In genomic region chr9:78109656-78110055, GRCm38 (mm10) we compare ENCODE assay signal across 9 mouse cellular contexts. TPM values are rescaled to one million over a fixed set of nuclear protein-coding genes. Genes with fewer than 3 reads are reported as not detected.
A peak's percentile ranks its signal among the peaks of the same experiment; 100 is the strongest.
DNase-seq lines count a peak whose midpoint lies in the region; ATAC-seq and TF ChIP-seq lines count a peak whose summit lies in the region.
"Had no signal": no experiment of that assay in that cellular context is flagged by ENCODE, and none has a peak within 500 bp of the region (broad histone marks: within the 10 kb centered on the region; RNA-seq: fewer than 3 reads in every experiment).

No protein-coding gene starts in this region.

- H3K27ac ChIP-seq in heart, embryonic 11.5 days (ENCODE audit: low read depth, low read length): no peak overlapping the region
- H3K27ac ChIP-seq in embryonic fibroblast, embryonic 13.5 days (ENCODE audit: insufficient read depth, low read length): no peak overlapping the region
- H3K27ac ChIP-seq in liver, embryonic 11.5 days (ENCODE audit: low read depth, low read length): no peak overlapping the region
- no peak overlapping the region for H3K27ac ChIP-seq in stomach, embryonic 15.5 days

- intact Hi-C loops in heart, postnatal 25 days (cut with DNase I): loop anchor here (1.0 kb wide), 1 partner anchor 84 kb away; no protein-coding TSS in a partner anchor

- no peak for TF ChIP-seq POLR2A in embryonic fibroblast, embryonic 13.5 days (IDR thresholded peaks at IDR 0.05; ENCODE audit: low read depth, low read length)

- no peaks in the 10 kb centered on the region for H3K36me3 ChIP-seq in heart, embryonic 11.5 days (ENCODE audit: control insufficient read depth, insufficient read depth, low read length)
- H3K36me3 ChIP-seq in G1E (replicated peaks): peaks cover 12% of the 10 kb centered on the region
- no peaks in the 10 kb centered on the region for H3K36me3 ChIP-seq in liver, embryonic 11.5 days (ENCODE audit: control insufficient read depth, insufficient read depth, low read length)
- no peaks in the 10 kb centered on the region for H3K36me3 ChIP-seq in stomach, embryonic 15.5 days

- H3K9me3 ChIP-seq in heart, embryonic 11.5 days (replicated peaks; ENCODE audit: control insufficient read depth, low read length): no peaks in the 10 kb centered on the region
- H3K9me3 ChIP-seq in G1E (replicated peaks): no peaks in the 10 kb centered on the region
- no peaks in the 10 kb centered on the region for H3K9me3 ChIP-seq in liver, embryonic 11.5 days (ENCODE audit: control insufficient read depth, low read length)
- H3K9me3 ChIP-seq in stomach, embryonic 15.5 days: no peaks in the 10 kb centered on the region

- H3K4me2 ChIP-seq in heart, embryonic 11.5 days: peak overlapping the region; percentile 67
- H3K4me2 ChIP-seq in liver, embryonic 11.5 days: peak overlapping the region; percentile 81
- H3K4me2 ChIP-seq in stomach, embryonic 15.5 days: peak overlapping the region; percentile 85

- peaks cover 11% of the 10 kb centered on the region for H3K4me1 ChIP-seq in heart, embryonic 11.5 days (ENCODE audit: control insufficient read depth, insufficient read depth, low read length)
- H3K4me1 ChIP-seq in G1E (ENCODE audit: insufficient read depth, low read depth, low read length): peaks cover 59% of the 10 kb centered on the region
- H3K4me1 ChIP-seq in embryonic fibroblast, embryonic 13.5 days (ENCODE audit: control insufficient read depth, insufficient read depth, low read length): no peaks in the 10 kb centered on the region
- H3K4me1 ChIP-seq in liver, embryonic 11.5 days (replicated peaks; ENCODE audit: control insufficient read depth, insufficient read depth, low read length): peaks cover 22% of the 10 kb centered on the region
- peaks cover 14% of the 10 kb centered on the region for H3K4me1 ChIP-seq in stomach, embryonic 15.5 days

- no peaks in the 10 kb centered on the region for H3K27me3 ChIP-seq in heart, embryonic 11.5 days (ENCODE audit: control insufficient read depth, insufficient read depth, low read length)
- H3K27me3 ChIP-seq in G1E (ENCODE audit: insufficient read depth, low read length): no peaks in the 10 kb centered on the region
- no peaks in the 10 kb centered on the region for H3K27me3 ChIP-seq in liver, embryonic 11.5 days (replicated peaks; ENCODE audit: control insufficient read depth, insufficient read depth, low read length)
- H3K27me3 ChIP-seq in stomach, embryonic 15.5 days (replicated peaks): no peaks in the 10 kb centered on the region

- 37% methylated on average over 5 of the region's 5 CpGs for WGBS in heart, embryonic 11.5 days (ENCODE audit: insufficient replicate concordance)
- WGBS in liver, embryonic 11.5 days: 34% methylated on average over 5 of the region's 5 CpGs
- 40% methylated on average over 5 of the region's 5 CpGs for WGBS in stomach, embryonic 15.5 days

- no peak for DNase-seq in heart, postnatal 25 days (ENCODE audit: low spot score)
- peak; percentile 31 for DNase-seq in G1E (ENCODE audit: low spot score)
- no peak for DNase-seq in liver, embryonic 11.5 days (ENCODE audit: low spot score)
- no peak for DNase-seq in kidney, postnatal 10 days

- H3K9ac ChIP-seq in heart, embryonic 11.5 days (ENCODE audit: low read depth, low read length): 0 out of 2 replicates have a peak overlapping the region, but pooled peaks have one; percentile 68
- no peak overlapping the region for H3K9ac ChIP-seq in liver, embryonic 11.5 days (ENCODE audit: low read depth, low read length)
- no peak overlapping the region for H3K9ac ChIP-seq in stomach, embryonic 15.5 days

- no peak for TF ChIP-seq CTCF in G1E (IDR thresholded peaks at IDR 0.05; ENCODE audit: low read depth, low read length)
- no peak for TF ChIP-seq CTCF in embryonic fibroblast, embryonic 13.5 days (IDR thresholded peaks at IDR 0.05; ENCODE audit: borderline replicate concordance, insufficient read depth, low read length)

- peak overlapping the region; percentile 93 for H3K4me3 ChIP-seq in heart, embryonic 11.5 days (ENCODE audit: low read depth, low read length)
- H3K4me3 ChIP-seq in G1E (ENCODE audit: low read depth, low read length): peak overlapping the region; percentile 96
- H3K4me3 ChIP-seq in embryonic fibroblast, embryonic 13.5 days (ENCODE audit: insufficient read depth, low read length): peak overlapping the region; percentile 58
- peak overlapping the region; percentile 85 for H3K4me3 ChIP-seq in liver, embryonic 11.5 days (ENCODE audit: low read depth, low read length)
- peak overlapping the region; percentile 70 for H3K4me3 ChIP-seq in stomach, embryonic 15.5 days (replicated peaks)

- ATAC-seq in heart, embryonic 11.5 days (replicated peaks; ENCODE audit: insufficient number of reproducible peaks, low FRiP score, low TSS enrichment): no peak
- no peak for ATAC-seq in G1E (ENCODE audit: extremely low read depth, insufficient number of reproducible peaks, low FRiP score, poor library complexity, severe bottlenecking)
- no peak for ATAC-seq in liver, embryonic 11.5 days (replicated peaks; ENCODE audit: low FRiP score)
- no peak for ATAC-seq in stomach, embryonic 15.5 days (ENCODE audit: insufficient read depth, low FRiP score, low read depth)
- ATAC-seq in megakaryocyte-erythroid progenitor cell, adult 5-6 weeks (replicated peaks; ENCODE audit: low FRiP score, low TSS enrichment, poor library complexity, severe bottlenecking): no peak

RNA-seq across cellular contexts. Expression of gene Ick, which starts 0.7 kb away (rescaled TPM):
- 16.1 and 16.8 TPM in 2 replicates for polyA plus RNA-seq in heart, embryonic 11.5 days (2014; fragmentation: Nextera tagmentation; extraction: Ambion mirVana)
- 10 to 100 TPM; 14.9 to 15.3 TPM for total RNA-seq in heart, postnatal 25 days (2021)
- total RNA-seq in G1E (2014; fragmentation: Nextera tagmentation) (49.2 and 59.1 TPM in 2 replicates), G1E (2017) (14.9 and 17.1 TPM in 2 replicates)
- polyA plus RNA-seq in G1E (2012): 18.8 and 20.5 TPM in 2 replicates
- polyA plus RNA-seq in embryonic fibroblast, embryonic 13.5 days (2011; ENCODE audit: insufficient read length, low read depth, missing spikeins): 23.6 and 34.0 TPM in 2 replicates
- polyA plus RNA-seq in liver, embryonic 11.5 days (2014; fragmentation: Nextera tagmentation; extraction: Ambion mirVana): 15.9 and 16.7 TPM in 2 replicates
- polyA plus RNA-seq in stomach, embryonic 15.5 days (2015; fragmentation: Nextera tagmentation; extraction: Ambion mirVana): 20.8 and 25.9 TPM in 2 replicates
- 18.1 and 22.3 TPM in 2 replicates for total RNA-seq in megakaryocyte-erythroid progenitor cell, adult 5-6 weeks (2014; fragmentation: Nextera tagmentation)
- total RNA-seq in megakaryocyte-erythroid progenitor cell, adult 5-6 weeks (2017): 15.4 and 17.1 TPM in 2 replicates

RNA-seq across cellular contexts. Expression of gene Fbxo9, which starts 0.8 kb away (rescaled TPM):
- 37.0 and 38.0 TPM in 2 replicates for polyA plus RNA-seq in heart, embryonic 11.5 days (2014; fragmentation: Nextera tagmentation; extraction: Ambion mirVana)
- total RNA-seq in heart, postnatal 25 days (2021): 10 to 100 TPM; 49.2 to 51.3 TPM
- 115 and 128 TPM in 2 replicates for total RNA-seq in G1E (2014; fragmentation: Nextera tagmentation)
- total RNA-seq in G1E (2017): 110 and 114 TPM in 2 replicates
- 35.2 and 53.8 TPM in 2 replicates for polyA plus RNA-seq in G1E (2012)
- polyA plus RNA-seq in embryonic fibroblast, embryonic 13.5 days (2011; ENCODE audit: insufficient read length, low read depth, missing spikeins): 22.2 and 23.0 TPM in 2 replicates
- 56.1 and 56.6 TPM in 2 replicates for polyA plus RNA-seq in liver, embryonic 11.5 days (2014; fragmentation: Nextera tagmentation; extraction: Ambion mirVana)
- polyA plus RNA-seq in stomach, embryonic 15.5 days (2015; fragmentation: Nextera tagmentation; extraction: Ambion mirVana): 44.1 and 46.1 TPM in 2 replicates
- total RNA-seq in megakaryocyte-erythroid progenitor cell, adult 5-6 weeks (2014; fragmentation: Nextera tagmentation): 72.9 and 109 TPM in 2 replicates
- 69.2 and 112 TPM in 2 replicates for total RNA-seq in megakaryocyte-erythroid progenitor cell, adult 5-6 weeks (2017)

RNA-seq across cellular contexts. Expression of gene Gcm1, which starts 57.9 kb away (rescaled TPM):
- not detected in 2 replicates for polyA plus RNA-seq in heart, embryonic 11.5 days (2014; fragmentation: Nextera tagmentation; extraction: Ambion mirVana)
- not detected for total RNA-seq in heart, postnatal 25 days (2021)
- not detected in 2 replicates for total RNA-seq in G1E (2014; fragmentation: Nextera tagmentation)
- total RNA-seq in G1E (2017): 0.05 TPM in 1 of 2 replicates, not detected in the other
- polyA plus RNA-seq in G1E (2012): not detected in 2 replicates
- not detected in 2 replicates for polyA plus RNA-seq in embryonic fibroblast, embryonic 13.5 days (2011; ENCODE audit: insufficient read length, low read depth, missing spikeins)
- polyA plus RNA-seq in liver, embryonic 11.5 days (2014; fragmentation: Nextera tagmentation; extraction: Ambion mirVana): not detected in 2 replicates
- polyA plus RNA-seq in stomach, embryonic 15.5 days (2015; fragmentation: Nextera tagmentation; extraction: Ambion mirVana): not detected in 2 replicates
- total RNA-seq in megakaryocyte-erythroid progenitor cell, adult 5-6 weeks (2014; fragmentation: Nextera tagmentation): not detected in 2 replicates
- total RNA-seq in megakaryocyte-erythroid progenitor cell, adult 5-6 weeks (2017): not detected in 2 replicates
- polyA plus RNA-seq: brain, embryonic 14.5 days had no signal
